ENCODE assay signal across 8 mouse cellular contexts in genomic region chr3:108590786-108591529, GRCm38 (mm10). TPM values are rescaled to one million over a fixed set of nuclear protein-coding genes. Genes with fewer than 3 reads are reported as not detected.
DNase-seq lines count a peak whose midpoint lies in the region; ATAC-seq and TF ChIP-seq lines count a peak whose summit lies in the region.

Gene Wdr47, plus strand, starts transcription at chr3:108591279.

- in situ Hi-C loops in CH12.LX (cut with MboI; ENCODE audit: low pct_ligation_motif_present, low pct_unique_long_range_greater_than_20kb, low sequenced_read_pairs): no loop called here

- peaks cover 2 to 18% of the 10 kb centered on the region in 2 experiments; a peak in 3 of 4 replicates for H3K4me1 ChIP-seq in CH12.LX (ENCODE audit: control insufficient read depth in 1 of 2, insufficient read depth in 2 of 2)
- H3K4me1 ChIP-seq in forebrain, embryonic 11.5 days (replicated peaks; ENCODE audit: control insufficient read depth, insufficient read depth, low read length): no peaks in the 10 kb centered on the region
- H3K4me1 ChIP-seq in heart, embryonic 16.5 days (ENCODE audit: control insufficient read depth, insufficient read depth, low read length): peaks cover 6% of the 10 kb centered on the region; the same call in 1 of the 2 replicates
- peaks cover 22% of the 10 kb centered on the region for H3K4me1 ChIP-seq in liver, embryonic 15.5 days (replicated peaks)
- peaks cover 9% of the 10 kb centered on the region for H3K4me1 ChIP-seq in neural tube, embryonic 12.5 days

- H3K27me3 ChIP-seq in CH12.LX (replicated peaks): peaks cover 3% of the 10 kb centered on the region
- H3K27me3 ChIP-seq in forebrain, embryonic 11.5 days (ENCODE audit: control insufficient read depth, insufficient read depth, low read length): no peaks in the 10 kb centered on the region
- H3K27me3 ChIP-seq in heart, embryonic 16.5 days (ENCODE audit: control insufficient read depth, insufficient read depth, low read length): no peaks in the 10 kb centered on the region
- peaks cover 13% of the 10 kb centered on the region; the same call in 1 of the 2 replicates for H3K27me3 ChIP-seq in liver, embryonic 15.5 days
- H3K27me3 ChIP-seq in neural tube, embryonic 12.5 days (replicated peaks): no peaks in the 10 kb centered on the region

- peak; percentile 77 for TF ChIP-seq POLR2A in CH12.LX (IDR thresholded peaks at IDR 0.05; ENCODE audit: low read depth, low read length)

- ATAC-seq in forebrain, embryonic 11.5 days (replicated peaks; ENCODE audit: low FRiP score): peak; percentile 100
- ATAC-seq in heart, embryonic 16.5 days (replicated peaks; ENCODE audit: extremely low read depth, insufficient read depth, low FRiP score): peak; percentile 100
- peak; percentile 99 for ATAC-seq in liver, embryonic 15.5 days (ENCODE audit: insufficient read depth)
- peak; percentile 98 for ATAC-seq in neural tube, embryonic 12.5 days (ENCODE audit: low FRiP score, low read depth)

- no peaks in the 10 kb centered on the region for H3K9me3 ChIP-seq in CH12.LX (replicated peaks; ENCODE audit: low read length)
- H3K9me3 ChIP-seq in forebrain, embryonic 11.5 days (ENCODE audit: control insufficient read depth, low read length): no peaks in the 10 kb centered on the region
- no peaks in the 10 kb centered on the region for H3K9me3 ChIP-seq in heart, embryonic 16.5 days (replicated peaks; ENCODE audit: control insufficient read depth, low read length)
- H3K9me3 ChIP-seq in liver, embryonic 15.5 days (replicated peaks): no peaks in the 10 kb centered on the region
- H3K9me3 ChIP-seq in neural tube, embryonic 12.5 days: no peaks in the 10 kb centered on the region

- peak; percentile 96 for DNase-seq in CH12.LX (ENCODE audit: extremely low read depth)
- peak; percentile 94 for DNase-seq in c-Kit-positive CD71-positive TER-119-negative erythroid progenitor cells, embryonic 14.5 days (ENCODE audit: low read depth)
- DNase-seq in forebrain, embryonic 11.5 days (ENCODE audit: low spot score): peak; percentile 98
- peak; percentile 98 to 99 for DNase-seq in kidney, postnatal 36 days
- DNase-seq in telencephalon, adult 2 months (ENCODE audit: low read depth, low spot score): peak; percentile 96

- no peaks in the 10 kb centered on the region for H3K36me3 ChIP-seq in CH12.LX (replicated peaks in 1 of 2; ENCODE audit: control insufficient read depth in 1 of 2, insufficient read depth in 1 of 2, low read length in 1 of 2)
- no peaks in the 10 kb centered on the region for H3K36me3 ChIP-seq in forebrain, embryonic 11.5 days (ENCODE audit: control insufficient read depth, insufficient read depth, low read length)
- no peaks in the 10 kb centered on the region for H3K36me3 ChIP-seq in heart, embryonic 16.5 days (ENCODE audit: control insufficient read depth, insufficient read depth)
- H3K36me3 ChIP-seq in liver, embryonic 15.5 days (replicated peaks): no peaks in the 10 kb centered on the region
- H3K36me3 ChIP-seq in neural tube, embryonic 12.5 days: no peaks in the 10 kb centered on the region

- peak within 1 kb of the TSS; percentile 67 for H3K4me2 ChIP-seq in CH12.LX (ENCODE audit: insufficient read depth, low read depth, poor library complexity, severe bottlenecking)
- H3K4me2 ChIP-seq in forebrain, embryonic 11.5 days (ENCODE audit: low read depth, low read length, severe bottlenecking): peak within 1 kb of the TSS; percentile 95
- H3K4me2 ChIP-seq in heart, embryonic 16.5 days (ENCODE audit: low read depth, low read length): peak within 1 kb of the TSS; percentile 87
- H3K4me2 ChIP-seq in liver, embryonic 15.5 days: peak within 1 kb of the TSS; percentile 100
- peak within 1 kb of the TSS; percentile 83 for H3K4me2 ChIP-seq in neural tube, embryonic 12.5 days (replicated peaks)

- no peaks in the 10 kb centered on the region for H3K79me2 ChIP-seq in CH12.LX (replicated peaks; ENCODE audit: control insufficient read depth, extremely low read depth, insufficient read depth, poor library complexity, severe bottlenecking)

- H3K27ac ChIP-seq in CH12.LX (ENCODE audit: insufficient read depth, low read depth): no peak within 1 kb of the TSS
- peak within 1 kb of the TSS; percentile 87 for H3K27ac ChIP-seq in forebrain, embryonic 11.5 days (ENCODE audit: low read depth, low read length)
- H3K27ac ChIP-seq in heart, embryonic 16.5 days (ENCODE audit: low read length): peak within 1 kb of the TSS; percentile 70
- peak within 1 kb of the TSS; percentile 85 for H3K27ac ChIP-seq in liver, embryonic 15.5 days (replicated peaks)
- H3K27ac ChIP-seq in neural tube, embryonic 12.5 days: peak within 1 kb of the TSS; percentile 91

- no peak for TF ChIP-seq EP300 in CH12.LX (IDR thresholded peaks at IDR 0.05; ENCODE audit: low read length)

- TF ChIP-seq RAD21 in CH12.LX (IDR thresholded peaks at IDR 0.05; ENCODE audit: low read depth, low read length): no peak

- 5% methylated on average over 44 of the region's 44 CpGs for WGBS in forebrain, embryonic 11.5 days
- WGBS in heart, embryonic 16.5 days: 5% methylated on average over 44 of the region's 44 CpGs
- 2% methylated on average over 44 of the region's 44 CpGs for WGBS in liver, embryonic 15.5 days (ENCODE audit: insufficient replicate concordance)
- WGBS in neural tube, embryonic 12.5 days: 6% methylated on average over 43 of the region's 44 CpGs

- peak within 1 kb of the TSS; percentile 69 to 86 (median 86) for H3K4me3 ChIP-seq in CH12.LX (replicated peaks in 1 of 3; ENCODE audit: low read depth in 2 of 3, low read length in 2 of 3, poor library complexity in 1 of 3)
- H3K4me3 ChIP-seq in forebrain, embryonic 11.5 days (ENCODE audit: low read depth, low read length): peak within 1 kb of the TSS; percentile 92
- H3K4me3 ChIP-seq in heart, embryonic 16.5 days (ENCODE audit: low read length): peak within 1 kb of the TSS; percentile 99
- peak within 1 kb of the TSS; percentile 91 for H3K4me3 ChIP-seq in liver, embryonic 15.5 days (replicated peaks)
- peak within 1 kb of the TSS; percentile 95 for H3K4me3 ChIP-seq in neural tube, embryonic 12.5 days

- dilution Hi-C loops in CH12.LX (cut with MboI; ENCODE audit: extremely low pct_ligation_motif_present, extremely low pct_unique_long_range_greater_than_20kb, low sequenced_read_pairs): no loop called here

- peak within 1 kb of the TSS; percentile 53 for H3K9ac ChIP-seq in CH12.LX (ENCODE audit: insufficient read depth, low read depth)
- peak within 1 kb of the TSS; percentile 75 for H3K9ac ChIP-seq in forebrain, embryonic 11.5 days (ENCODE audit: low read length)
- H3K9ac ChIP-seq in heart, embryonic 16.5 days (ENCODE audit: low read length): peak within 1 kb of the TSS; percentile 89
- peak within 1 kb of the TSS; percentile 85 for H3K9ac ChIP-seq in liver, embryonic 15.5 days
- peak within 1 kb of the TSS; percentile 86 for H3K9ac ChIP-seq in neural tube, embryonic 12.5 days

- TF ChIP-seq CTCF in CH12.LX (conservative IDR thresholded peaks at IDR 0.05 in 1 of 2, IDR thresholded peaks at IDR 0.05 in 1 of 2; ENCODE audit: low read depth in 2 of 2, low read length in 2 of 2): no peak

TF ChIP-seq in CH12.LX, 34 proteins besides CTCF, POLR2A, EP300 and RAD21 (continues in another document):
- peak; percentile 49; the same call in 1 of the 2 replicates for TF ChIP-seq NRF1 (IDR thresholded peaks at IDR 0.05; ENCODE audit: low read depth, low read length)
- TF ChIP-seq ZKSCAN1 (IDR thresholded peaks at IDR 0.05; ENCODE audit: borderline replicate concordance, low read depth, low read length): no peak
- TF ChIP-seq MEF2A (IDR thresholded peaks at IDR 0.05; ENCODE audit: borderline replicate concordance, low read depth, low read length): 0 out of 2 replicates have a peak, but pooled peaks have one; percentile 28
- no peak for TF ChIP-seq RCOR1 (conservative IDR thresholded peaks at IDR 0.05; ENCODE audit: low read depth, low read length)
- TF ChIP-seq IRF4 (IDR thresholded peaks at IDR 0.05; ENCODE audit: low read depth, low read length): peak; percentile 61; the same call in 1 of the 2 replicates
- TF ChIP-seq ETS1 (conservative IDR thresholded peaks at IDR 0.05; ENCODE audit: low read depth, low read length): no peak
- peak; percentile 40; the same call in 1 of the 2 replicates for TF ChIP-seq ELF1 (IDR thresholded peaks at IDR 0.05; ENCODE audit: low read depth, low read length)
- TF ChIP-seq ZC3H11A (IDR thresholded peaks at IDR 0.05; ENCODE audit: low read depth, low read length): no peak
- TF ChIP-seq MXI1 (IDR thresholded peaks at IDR 0.05; ENCODE audit: low read depth, low read length): no peak
- no peak; the same call in 1 of the 2 replicates for TF ChIP-seq BHLHE40 (IDR thresholded peaks at IDR 0.05; ENCODE audit: low read depth, low read length)
- peak; percentile 37; the same call in 1 of the 2 replicates for TF ChIP-seq TCF12 (IDR thresholded peaks at IDR 0.05; ENCODE audit: low read depth, low read length)
- peak; percentile 76 for TF ChIP-seq HCFC1 (IDR thresholded peaks at IDR 0.05; ENCODE audit: low read depth, low read length)
- TF ChIP-seq USF1 (IDR thresholded peaks at IDR 0.05; ENCODE audit: low read depth, low read length): no peak
- no peak for TF ChIP-seq POLR2AphosphoS2 (IDR thresholded peaks at IDR 0.05; ENCODE audit: low read depth, low read length)
- peak; percentile 85 for TF ChIP-seq MAX (IDR thresholded peaks at IDR 0.05; ENCODE audit: low read length)
- TF ChIP-seq ZNF384 (IDR thresholded peaks at IDR 0.05; ENCODE audit: low read depth, low read length): no peak
- TF ChIP-seq MYC (IDR thresholded peaks at IDR 0.05; ENCODE audit: low read depth, low read length): no peak
- TF ChIP-seq KAT2A (IDR thresholded peaks at IDR 0.05; ENCODE audit: insufficient replicate concordance, low read length): no peak
- TF ChIP-seq PAX5 (IDR thresholded peaks at IDR 0.05; ENCODE audit: low read length): no peak
- no peak for TF ChIP-seq GABPA (IDR thresholded peaks at IDR 0.05; ENCODE audit: insufficient replicate concordance, low read depth, low read length)
- peak; percentile 90 for TF ChIP-seq SIN3A (IDR thresholded peaks at IDR 0.05; ENCODE audit: low read length)
- TF ChIP-seq CHD2 (IDR thresholded peaks at IDR 0.05; ENCODE audit: low read length): no peak
- no peak for TF ChIP-seq JUND (conservative IDR thresholded peaks at IDR 0.05; ENCODE audit: low read depth, low read length)
- TF ChIP-seq CHD1 (IDR thresholded peaks at IDR 0.05; ENCODE audit: low read depth, low read length): no peak

RNA-seq across cellular contexts. Expression of gene Wdr47, which starts in this region (rescaled TPM):
- total RNA-seq in CH12.LX (2012; rRNA removed) (2.2 and 2.4 TPM in 2 replicates), CH12.LX (2014; rRNA removed) (1.7 and 2.7 TPM in 2 replicates)
- polyA plus RNA-seq in CH12.LX (2012; ENCODE audit: insufficient read length, low read depth): 2.7 and 4.6 TPM in 2 replicates
- polyA plus RNA-seq in forebrain, embryonic 11.5 days (2014; fragmentation: Nextera tagmentation; extraction: Ambion mirVana): 30.1 and 32.2 TPM in 2 replicates
- polyA plus RNA-seq in heart, embryonic 16.5 days (2015; fragmentation: Nextera tagmentation; extraction: Ambion mirVana): 6.7 and 7.1 TPM in 2 replicates
- polyA plus RNA-seq in liver, embryonic 15.5 days (2015; fragmentation: Nextera tagmentation; extraction: Ambion mirVana): 1.1 and 1.8 TPM in 2 replicates
- polyA plus RNA-seq in neural tube, embryonic 12.5 days (2016; fragmentation: Nextera tagmentation; extraction: Ambion mirVana): 66.6 and 72.1 TPM in 2 replicates
